Mouse (Mus musculus) liver, embryonic 14.5 days (tissue): ENCODE measurements around the gene 1500009L16Rik. TPM values are rescaled to one million over a fixed set of nuclear protein-coding genes. Genes with fewer than 3 reads are reported as not detected.

Experiments used
- ATAC-seq: fragments of 200-750 bp; cut with Nextera tagmentation; 2 replicates; pipeline ENCODE4 v1.8.0; 2017; ENCODE audit warnings: moderate number of reproducible peaks, mild to moderate bottlenecking, moderate library complexity; ENCODE audit not compliant: insufficient read depth
- DNase-seq, 3 experiments: peaks; one replicate each; pipeline ENCODE4 v3.0.0-alpha.2; 2012 to 2013; ENCODE audit warnings: low read depth in 3 of 3, low spot score in 3 of 3
- H3K27ac ChIP-seq: fragments of 300-500 bp; sonication (generic); 2 replicates; pipeline ENCODE4 v1.5.1; 2014; ENCODE audit warnings: moderate library complexity, mild to moderate bottlenecking, control low read depth, inconsistent platforms
- H3K27me3 ChIP-seq: fragments of 300-500 bp; sonication (generic); 2 replicates; pipeline ENCODE4 v1.6.1; 2014; ENCODE audit warnings: mild to moderate bottlenecking, low read length, moderate library complexity; ENCODE audit not compliant: control insufficient read depth, insufficient read depth
- H3K36me3 ChIP-seq: fragments of 300-500 bp; sonication (generic); replicated peaks from 2 replicates; pipeline ENCODE4 v1.6.1; 2014; ENCODE audit warnings: low read depth; ENCODE audit not compliant: control insufficient read depth, insufficient read depth
- H3K4me1 ChIP-seq, 2 experiments: fragments of 200-500 bp in 1 of 2; fragments of 300-500 bp in 1 of 2; sonication (generic) in 1 of 2; replicated peaks; 2 replicates each; pipeline ENCODE4 v1.6.1; 2012 to 2014; ENCODE audit warnings: antibody characterized with exemption in 1 of 2, inconsistent platforms in 1 of 2, low read length in 1 of 2; ENCODE audit not compliant: control insufficient read depth in 2 of 2, insufficient read depth in 2 of 2
- H3K4me2 ChIP-seq: fragments of 300-500 bp; sonication (generic); 2 replicates; pipeline ENCODE4 v1.6.1; 2014; ENCODE audit warnings: low read depth, mild to moderate bottlenecking, control low read depth, moderate library complexity
- H3K4me3 ChIP-seq, 2 experiments: fragments of 200-500 bp in 1 of 2; fragments of 300-500 bp in 1 of 2; sonication (generic) in 1 of 2; 2 replicates each; pipeline ENCODE4 v1.5.1; 2012 to 2014; ENCODE audit warnings: low read depth in 2 of 2, low read length in 2 of 2, mild to moderate bottlenecking in 2 of 2, control low read depth in 1 of 2, inconsistent platforms in 1 of 2, moderate library complexity in 1 of 2; ENCODE audit not compliant: insufficient read depth in 1 of 2
- H3K9ac ChIP-seq: fragments of 300-500 bp; sonication (generic); replicated peaks from 2 replicates; pipeline ENCODE4 v1.6.1; 2014; ENCODE audit warnings: mild to moderate bottlenecking, control low read depth, moderate library complexity
- H3K9me3 ChIP-seq: fragments of 300-500 bp; sonication (generic); 2 replicates; pipeline ENCODE4 v1.6.1; 2016; ENCODE audit warnings: low read length, mixed read lengths; ENCODE audit not compliant: control insufficient read depth
- CTCF ChIP-seq: IDR thresholded peaks from 2 replicates; pipeline ENCODE4 v1.5.1; 2016; ENCODE audit warnings: antibody characterized with exemption, low read depth, control low read depth
- EP300 ChIP-seq: IDR thresholded peaks from 2 replicates; pipeline ENCODE4 v1.6.1; 2016; ENCODE audit warnings: antibody characterized with exemption, low read depth
- WGBS: fragments of 180-500 bp; shearing (Covaris S2); extraction: QIAGEN DNeasy Blood & Tissue Kit; methylation state at CpG from one replicate; pipeline ENCODE4 v1.1.7; 2014; ENCODE audit not compliant: insufficient replicate concordance; 5-methylcytosine and 5-hydroxymethylcytosine counted together
- polyA plus RNA-seq, 2 experiments: library from polyadenylated mRNA; depleted of rRNA in 1 of 2; stranded (reverse) in 1 of 2; unstranded in 1 of 2; fragments of >200 nt; fragmentation: Nextera tagmentation in 1 of 2; extraction: Ambion mirVana in 1 of 2; gene quantifications; 2 replicates each; pipeline versions ENCODE4 v1.2.1 to v1.2.3; 2012 to 2014

Gene 1500009L16Rik
- polyA plus RNA-seq, 2 experiments, result 0.63 to 1.2 TPM

DNA sequence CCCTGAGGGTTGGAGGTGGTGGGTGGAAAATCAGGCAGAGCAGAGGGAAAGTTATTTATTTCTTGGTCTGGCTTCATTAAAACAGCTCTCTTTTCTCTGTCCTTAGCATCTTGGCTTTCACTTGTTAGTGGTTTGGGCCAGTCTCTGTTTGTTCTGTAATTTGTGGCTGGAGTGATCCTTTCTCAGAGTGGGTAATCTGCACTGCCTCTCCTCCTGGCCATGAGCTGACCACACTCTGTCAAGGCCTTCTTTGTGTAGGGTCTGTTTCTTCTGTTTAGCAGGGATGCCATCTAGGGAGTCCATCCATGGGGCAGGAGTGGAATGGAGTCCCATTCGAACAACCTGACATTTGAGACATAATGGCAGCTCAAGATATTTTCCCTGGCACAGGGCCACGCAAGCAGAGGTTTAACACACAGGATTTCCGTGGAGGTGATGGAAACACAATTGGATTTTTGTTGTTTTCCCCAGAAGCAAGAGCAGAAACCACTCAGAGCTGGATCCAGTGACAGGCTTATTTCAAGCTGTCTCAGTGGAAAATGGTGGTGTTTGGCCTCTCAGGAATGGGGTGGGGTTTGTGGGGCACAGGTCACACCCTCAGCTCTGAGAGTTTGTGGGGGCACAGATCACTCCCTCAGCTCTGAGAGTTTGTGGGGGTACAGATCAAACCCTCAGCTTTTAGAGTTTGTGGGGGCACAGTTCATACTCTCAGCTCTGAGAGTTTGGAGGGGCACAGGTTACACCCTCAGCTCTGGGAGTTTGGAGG, 63.1 kb downstream of the 1500009L16Rik start:
- no peaks in the 10 kb centered on the region for H3K9me3 ChIP-seq
- no peak overlapping the region for H3K9ac ChIP-seq
- WGBS, result 56% methylated on average over 3 of the region's 3 CpGs
- no peaks in the 10 kb centered on the region for H3K36me3 ChIP-seq
- no peak overlapping the region for H3K27ac ChIP-seq
- H3K4me3 ChIP-seq, result no peak overlapping the region
- H3K4me1 ChIP-seq, result no peaks in the 10 kb centered on the region
- no peak overlapping the region for H3K4me2 ChIP-seq
- DNase-seq, result no peak
- no peak for ATAC-seq
- TF ChIP-seq EP300 (no peak), CTCF (no peak)
- H3K27me3 ChIP-seq, result no peaks in the 10 kb centered on the region

DNA sequence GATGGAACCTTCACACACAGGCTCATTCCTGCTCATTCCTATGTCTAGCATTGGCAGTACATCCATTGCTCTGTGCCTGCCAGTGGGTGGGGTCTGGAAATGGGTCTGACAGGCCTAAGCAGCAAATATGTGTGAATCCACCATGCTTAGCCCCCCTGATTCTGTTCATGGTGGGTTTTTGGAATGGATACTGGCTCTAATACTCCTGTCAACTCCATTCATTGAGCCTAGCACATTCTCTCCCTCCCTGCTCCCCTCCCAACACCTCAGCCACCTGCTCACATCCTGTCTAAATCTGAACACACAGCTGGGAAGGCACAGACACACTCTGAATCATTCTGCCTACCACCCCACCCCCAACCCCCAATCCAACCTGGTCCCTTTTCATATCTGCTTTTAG, 72.4 kb downstream of the 1500009L16Rik start:
- DNase-seq (no peak), ATAC-seq (no peak)
- H3K27me3 ChIP-seq, result no peaks in the 10 kb centered on the region
- no peak overlapping the region for H3K27ac ChIP-seq
- TF ChIP-seq CTCF (no peak), EP300 (no peak)
- H3K4me2 ChIP-seq, result no peak overlapping the region
- no peaks in the 10 kb centered on the region for H3K9me3 ChIP-seq
- no peaks in the 10 kb centered on the region for H3K4me1 ChIP-seq
- H3K36me3 ChIP-seq, result no peaks in the 10 kb centered on the region
- H3K9ac ChIP-seq, result no peak overlapping the region
- no peak overlapping the region for H3K4me3 ChIP-seq

GRCm38 (mm10) chr10:83795500-83795899, 72.8 kb downstream of the 1500009L16Rik start:
- Histone ChIP-seq H3K4me3 (no peak overlapping the region), H3K9ac (no peak overlapping the region), H3K4me2 (no peak overlapping the region), H3K36me3 (no peaks in the 10 kb centered on the region), H3K4me1 (no peaks in the 10 kb centered on the region), H3K27ac (no peak overlapping the region), H3K9me3 (no peaks in the 10 kb centered on the region), H3K27me3 (no peaks in the 10 kb centered on the region)
- no peak for TF ChIP-seq CTCF
- TF ChIP-seq EP300, result no peak
- no peak for DNase-seq
- no peak for ATAC-seq
- WGBS, result 74% methylated on average over 4 of the region's 4 CpGs

GRCm38 (mm10) chr10:83804021-83804420, 81.4 kb downstream of the 1500009L16Rik start:
- Histone ChIP-seq H3K4me3 (no peak overlapping the region), H3K4me1 (peaks cover 0 to 4% of the 10 kb centered on the region in 2 experiments; a peak in 2 of 4 replicates), H3K9ac (no peak overlapping the region), H3K27ac (no peak overlapping the region), H3K9me3 (no peaks in the 10 kb centered on the region), H3K4me2 (no peak overlapping the region), H3K36me3 (no peaks in the 10 kb centered on the region), H3K27me3 (no peaks in the 10 kb centered on the region)
- ATAC-seq (no peak), DNase-seq (no peak)
- TF ChIP-seq EP300 (no peak), CTCF (no peak)
- WGBS, result 62% methylated on average over 6 of the region's 6 CpGs

GRCm38 (mm10) chr10:83805201-83805718, 82.6 kb downstream of the 1500009L16Rik start:
- Histone ChIP-seq H3K36me3 (no peaks in the 10 kb centered on the region), H3K27me3 (no peaks in the 10 kb centered on the region), H3K4me2 (no peak overlapping the region), H3K27ac (no peak overlapping the region), H3K9me3 (no peaks in the 10 kb centered on the region), H3K4me1 (peaks cover 0 to 4% of the 10 kb centered on the region in 2 experiments; a peak in 2 of 4 replicates), H3K4me3 (no peak overlapping the region), H3K9ac (no peak overlapping the region)
- TF ChIP-seq CTCF (no peak), EP300 (no peak)
- no peak for DNase-seq
- WGBS, result 8% methylated on average over 11 of the region's 11 CpGs
- ATAC-seq, result no peak
